Mouse (Mus musculus) thymus, adult 2 months (tissue): ENCODE data around the gene Il19.

Source experiments
- CTCF ChIP-seq: fragments of 200-500 bp; IDR thresholded peaks from 2 replicates; pipeline ENCODE4 v1.5.1; 2012; ENCODE audit warnings: mild to moderate bottlenecking, control low read depth, low read length, moderate library complexity, borderline replicate concordance; ENCODE audit not compliant: control insufficient read depth, poor library complexity, insufficient read depth; ENCODE audit errors: extremely low read depth
- POLR2A ChIP-seq: fragments of 200-500 bp; IDR thresholded peaks from 2 replicates; pipeline ENCODE4 v1.6.1; 2012; ENCODE audit warnings: mild to moderate bottlenecking, low read length, control low read depth, moderate library complexity; ENCODE audit not compliant: control insufficient read depth, poor library complexity, insufficient read depth; ENCODE audit errors: extremely low read depth

DNA sequence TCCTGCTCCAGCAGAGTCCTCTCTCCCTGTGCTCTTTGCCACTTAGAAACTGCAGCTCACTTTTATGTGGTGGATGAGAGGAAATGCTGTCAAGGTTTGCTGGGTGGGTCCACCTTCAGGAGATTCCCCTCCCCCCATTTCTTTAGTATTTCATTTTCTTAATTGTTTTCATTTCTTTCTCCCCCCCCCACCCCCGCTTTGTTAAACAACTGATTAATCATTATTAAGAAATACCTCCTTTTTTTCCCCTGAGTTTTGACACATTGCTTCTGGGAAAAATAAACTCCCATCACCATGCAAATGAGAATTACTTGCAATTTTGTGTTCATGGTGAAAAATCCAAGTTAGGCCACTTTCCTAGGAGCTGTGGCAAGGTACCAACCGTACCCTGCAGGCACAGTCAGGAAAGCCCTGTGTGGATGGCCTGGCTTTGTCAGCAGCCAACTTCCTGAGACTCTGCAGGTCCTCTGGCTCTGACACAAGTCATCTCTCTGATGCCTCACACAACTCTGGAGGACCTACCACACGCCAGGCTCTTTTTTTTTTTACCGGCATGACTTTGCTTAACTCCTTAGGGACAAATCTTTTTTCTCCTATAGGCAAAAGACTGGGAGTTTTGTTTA is at the start of gene Il19:
- no peak for TF ChIP-seq CTCF
- no peak for TF ChIP-seq POLR2A
